Mouse (Mus musculus): ENCODE results near the gene Flrt3.

DNA sequence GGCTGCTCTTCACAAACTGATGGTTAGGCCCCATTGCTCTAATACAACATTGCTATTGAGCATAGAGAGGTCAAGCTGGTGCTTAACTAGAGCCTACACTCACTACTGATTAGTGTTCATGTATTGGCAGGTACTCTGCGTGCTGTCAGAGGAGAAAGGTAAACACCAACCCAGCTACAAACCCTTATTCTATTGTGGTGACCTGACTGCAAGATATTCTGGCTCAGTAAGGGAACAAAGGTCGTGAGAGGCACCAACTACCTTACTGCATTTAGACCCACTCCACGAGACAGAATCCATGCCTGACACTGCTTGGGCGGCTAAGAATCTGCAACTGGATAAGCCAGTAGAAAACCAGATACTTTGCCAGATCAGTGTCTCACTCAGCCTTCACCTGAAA is 44.6 kb upstream of the Flrt3 start:
- TF ChIP-seq JUND (conservative IDR thresholded peaks at IDR 0.05; ENCODE audit: low read depth, low read length), result no peak
- TF ChIP-seq ZC3H11A (IDR thresholded peaks at IDR 0.05; ENCODE audit: low read depth, low read length), result no peak
- no peak for TF ChIP-seq ZNF384 (IDR thresholded peaks at IDR 0.05; ENCODE audit: low read depth, low read length)
- TF ChIP-seq POLR2A (IDR thresholded peaks at IDR 0.05; ENCODE audit: low read depth, low read length), result no peak
- TF ChIP-seq MAZ (IDR thresholded peaks at IDR 0.05; ENCODE audit: low read depth, low read length), result no peak
- TF ChIP-seq ETS1 (conservative IDR thresholded peaks at IDR 0.05; ENCODE audit: low read depth, low read length), result no peak
- no peak for TF ChIP-seq CTCF (conservative IDR thresholded peaks at IDR 0.05 in 1 of 2, IDR thresholded peaks at IDR 0.05 in 1 of 2; ENCODE audit: low read depth in 2 of 2, low read length in 2 of 2)
- no peak for TF ChIP-seq NELFE (IDR thresholded peaks at IDR 0.05; ENCODE audit: low read depth, low read length)
- TF ChIP-seq GABPA (IDR thresholded peaks at IDR 0.05; ENCODE audit: insufficient replicate concordance, low read depth, low read length), result no peak
- no peak for TF ChIP-seq MAX (IDR thresholded peaks at IDR 0.05; ENCODE audit: low read length)
- TF ChIP-seq EP300 (IDR thresholded peaks at IDR 0.05; ENCODE audit: low read length), result no peak
- no peak for TF ChIP-seq ZKSCAN1 (IDR thresholded peaks at IDR 0.05; ENCODE audit: borderline replicate concordance, low read depth, low read length)

All from CH12.LX (cell line).